Mouse (Mus musculus): ENCODE results near the gene Ssh2.

Gene Ssh2

DNA sequence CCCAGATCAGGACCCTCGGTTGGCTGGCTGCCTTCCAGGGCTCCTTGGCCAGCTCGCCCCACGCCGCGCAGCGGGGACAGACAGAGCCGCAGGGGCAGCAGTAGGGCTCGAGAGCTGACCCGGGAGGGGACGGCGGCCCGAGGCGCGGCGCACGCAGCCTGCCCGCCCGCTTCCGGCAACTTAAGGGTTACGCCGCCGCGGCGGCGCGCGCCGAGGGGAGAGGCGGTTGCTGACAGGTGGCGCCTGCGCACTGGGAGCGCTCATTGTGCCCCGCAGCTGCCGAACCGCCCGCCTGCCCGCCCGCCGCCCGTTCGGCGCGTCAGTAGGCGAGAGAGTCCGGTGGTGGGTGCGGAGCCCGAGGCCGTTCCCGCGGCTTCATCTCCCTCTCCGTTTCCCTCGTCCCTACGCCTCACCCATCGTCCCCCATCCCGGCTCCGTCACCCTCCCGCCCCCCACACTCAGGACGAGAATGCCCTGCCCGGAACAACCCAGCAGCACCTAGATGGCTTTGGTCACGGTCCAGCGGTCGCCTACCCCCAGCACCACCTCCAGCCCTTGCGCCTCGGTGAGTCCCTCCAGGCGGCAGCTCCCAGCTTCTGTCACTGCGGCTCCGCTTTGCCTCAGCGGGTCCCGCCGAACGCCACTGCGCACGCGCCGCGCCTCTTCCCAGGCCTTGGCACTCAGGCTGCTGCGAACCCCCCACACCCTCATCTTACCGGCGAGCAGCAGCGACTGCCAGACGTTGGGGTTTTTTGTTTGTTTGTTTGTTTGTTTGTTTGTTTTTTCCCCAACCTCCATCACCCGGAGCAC, at the start of gene Ssh2:
TSS of gene Ssh2 (plus strand) at position 337 of the 810 bp plus-strand sequence.
- DNase-seq, result peak; percentile 85 to 88

- no peak for DNase-seq
These were observed 42.4 kb upstream of the Ssh2 start for GRCm38 (mm10) chr11:77173731-77174130.

DNA sequence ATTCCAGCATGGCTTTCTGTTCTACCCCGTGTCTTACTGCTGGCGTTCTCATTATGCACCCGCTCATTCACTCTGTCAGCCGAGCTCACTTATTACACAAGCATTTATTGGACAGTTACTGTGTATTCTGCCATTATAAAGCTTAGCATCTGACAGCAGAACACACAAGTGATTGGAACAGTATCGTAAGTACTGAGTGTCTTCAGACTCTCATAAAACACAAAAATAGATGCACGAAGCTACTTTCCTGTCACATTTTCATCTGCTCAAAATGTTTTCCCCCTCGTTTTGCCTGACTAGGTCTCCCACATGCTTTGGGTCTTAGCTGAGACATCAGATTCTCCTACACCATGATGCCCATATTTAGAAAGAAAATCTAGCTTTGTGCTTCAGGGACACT, 41.6 kb upstream of the Ssh2 start:
- DNase-seq, result no peak

DNA sequence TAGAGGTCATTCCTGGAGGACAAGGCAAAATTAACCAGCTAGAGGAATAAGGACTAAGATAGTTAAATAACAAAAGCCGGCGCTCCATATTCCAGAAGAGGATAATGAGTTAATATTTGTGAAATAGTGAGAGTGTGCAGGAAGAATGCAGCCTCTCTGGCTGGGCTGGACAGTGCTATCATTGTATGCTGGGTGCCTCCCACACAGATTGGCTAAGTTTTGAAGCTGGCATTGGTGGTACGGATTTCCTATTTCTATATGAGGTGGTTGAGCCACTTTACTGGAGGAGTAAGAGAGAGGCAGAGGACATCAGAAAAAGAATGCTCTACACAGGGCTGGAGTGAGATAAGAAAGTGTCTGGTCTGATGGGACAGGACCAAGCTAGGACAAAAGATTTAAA, 36.3 kb upstream of the Ssh2 start:
- DNase-seq, result no peak

DNA sequence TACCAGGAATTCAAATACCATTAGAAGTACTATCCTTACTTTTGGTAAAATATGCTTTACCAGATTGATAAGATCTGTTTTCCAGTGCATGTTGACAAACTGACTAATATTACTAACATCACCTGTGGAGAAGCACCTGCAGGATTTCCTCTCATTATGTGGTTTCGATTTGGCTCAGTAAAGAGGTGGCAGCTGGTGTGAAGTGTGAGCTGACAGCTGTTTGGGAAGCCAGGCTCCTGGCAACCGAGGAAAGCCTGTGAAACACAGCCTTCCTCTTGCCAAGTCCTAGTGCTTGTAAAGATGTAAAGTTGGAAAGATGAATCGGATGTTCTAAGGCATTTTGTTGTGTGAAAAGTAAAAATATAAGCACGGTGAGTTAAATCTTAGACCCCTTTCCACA, 35.2 kb upstream of the Ssh2 start:
- DNase-seq, result peak; percentile 9 to 47

DNA sequence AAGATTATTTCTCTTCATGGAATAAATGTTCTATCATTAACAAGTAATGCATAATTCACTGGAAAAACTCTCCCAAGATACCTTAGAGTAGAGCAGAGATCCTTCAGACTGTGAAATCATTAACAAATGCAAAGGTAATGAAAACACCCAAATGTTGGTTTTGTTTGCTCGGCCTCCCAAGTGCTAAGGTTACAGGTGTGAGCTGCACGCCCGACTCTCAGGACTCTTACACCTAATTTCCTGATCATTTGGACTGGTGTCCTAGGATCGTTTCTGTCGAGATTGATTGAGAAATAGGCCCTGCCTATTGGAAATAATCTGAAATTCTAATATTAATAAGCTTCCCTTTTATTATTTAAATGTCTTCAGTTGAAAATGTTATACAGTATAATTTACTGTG, 34.6 kb upstream of the Ssh2 start:
- DNase-seq, result no peak

DNA sequence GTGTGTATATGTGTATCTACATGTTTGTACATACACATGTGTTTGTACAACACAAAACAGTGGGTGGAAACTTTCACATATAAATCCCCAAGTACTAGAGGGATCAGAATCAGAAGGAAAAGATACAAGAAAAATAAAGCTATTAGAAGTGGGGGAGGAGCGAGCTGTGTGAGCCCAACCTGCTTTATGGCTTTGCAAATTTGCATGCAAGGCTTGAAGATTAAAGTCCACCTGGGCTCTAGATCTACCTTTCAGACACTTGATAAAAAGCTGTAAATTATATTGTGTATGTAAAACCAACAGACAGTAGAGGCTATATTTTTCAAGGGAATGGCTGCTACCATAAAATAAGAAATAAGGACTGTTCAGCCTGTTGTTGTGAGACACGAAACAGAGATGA, 34.0 kb upstream of the Ssh2 start:
- DNase-seq, result no peak

DNA sequence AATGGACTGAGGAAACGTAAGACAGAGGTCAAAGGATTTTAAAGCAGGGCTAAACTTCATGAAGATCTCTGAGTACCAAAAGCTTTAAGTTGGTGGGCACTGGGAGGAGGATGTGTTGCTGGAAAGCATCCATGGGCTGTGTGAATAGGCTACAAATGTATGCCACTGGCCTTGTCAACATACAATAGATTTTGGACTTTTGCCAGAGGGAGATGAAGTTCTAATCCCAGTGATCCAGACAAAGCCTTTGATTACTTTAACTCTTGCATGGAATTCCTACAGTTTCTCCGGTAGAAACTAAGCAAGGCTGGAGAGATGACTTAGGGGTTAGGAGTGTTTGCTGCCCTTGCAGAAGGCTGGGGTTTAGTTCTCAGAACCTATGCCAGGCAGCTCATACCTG, 33.5 kb upstream of the Ssh2 start:
- DNase-seq, result no peak

DNA sequence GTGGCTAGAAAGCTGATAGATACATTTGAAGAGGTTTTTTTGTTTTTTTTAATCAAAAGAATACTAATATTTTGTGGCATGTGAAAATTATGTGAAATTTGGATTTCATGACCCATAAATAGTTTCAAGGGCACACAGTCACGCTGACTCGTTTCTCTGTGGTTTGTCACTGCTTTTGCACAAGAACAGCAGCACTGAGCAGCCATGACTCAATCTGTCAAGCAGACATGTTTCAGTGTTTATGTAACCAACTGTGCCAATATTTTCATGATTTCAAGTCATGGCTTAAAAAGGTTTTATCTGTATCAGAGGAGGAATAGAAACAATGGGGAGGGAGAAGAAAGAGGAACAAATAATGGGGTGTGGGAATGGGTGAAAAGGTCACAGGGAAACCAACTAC, 31.2 kb upstream of the Ssh2 start:
- no peak for DNase-seq

DNA sequence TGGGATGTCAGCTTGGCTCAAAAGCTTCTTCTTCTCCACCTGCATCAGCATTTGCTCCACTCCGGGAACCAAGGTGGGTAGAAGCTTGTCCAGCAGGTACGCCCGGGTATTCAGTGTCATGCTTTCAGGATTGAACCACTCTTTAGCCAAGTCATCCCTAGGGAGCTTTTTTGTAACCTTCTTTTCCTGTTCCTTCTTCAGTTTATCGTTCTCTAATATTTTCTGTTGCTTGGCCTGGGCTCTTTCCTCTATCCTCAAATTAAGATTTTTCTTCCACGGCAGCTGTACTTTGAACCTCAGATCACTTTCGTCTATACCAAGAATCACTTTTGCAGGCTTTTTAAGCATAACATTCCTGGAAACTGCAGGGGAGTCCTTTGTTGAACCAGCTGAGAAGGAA, 27.2 kb upstream of the Ssh2 start, which contains the start of gene Efcab5:
TSS of gene Efcab5 (minus strand) at position 101 of the 400 bp plus-strand sequence.
- no peak for DNase-seq

DNA sequence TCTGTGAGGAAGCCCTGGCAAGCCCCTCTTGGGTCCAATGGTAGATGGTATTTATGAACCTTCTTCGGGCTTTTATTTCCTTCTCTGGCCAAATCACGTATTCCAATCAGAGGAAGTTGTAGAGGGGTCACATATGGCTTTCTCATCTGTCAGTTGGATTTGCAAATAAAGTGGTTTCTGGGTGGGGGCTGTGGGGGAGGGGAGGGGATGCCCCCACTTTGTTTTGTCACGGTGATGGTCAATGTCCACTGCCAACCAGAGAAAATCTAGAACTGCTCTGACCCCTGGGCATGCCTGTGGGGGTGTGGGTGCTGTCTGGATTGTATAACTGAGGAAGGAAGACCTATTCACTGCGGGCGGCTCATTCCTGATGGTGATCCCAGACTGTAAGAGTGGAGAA, 22.7 kb upstream of the Ssh2 start:
- no peak for DNase-seq

- no peak for DNase-seq
These were observed 22.0 kb upstream of the Ssh2 start for GRCm38 (mm10) chr11:77193941-77194553.

GRCm38 (mm10) chr11:77194762-77195161, 21.3 kb upstream of the Ssh2 start:
- no peak for DNase-seq

- DNase-seq, result no peak
These were observed 20.6 kb upstream of the Ssh2 start for GRCm38 (mm10) chr11:77195360-77196109.

GRCm38 (mm10) chr11:77196181-77197143, 19.6 kb upstream of the Ssh2 start:
- DNase-seq, result no peak

DNA sequence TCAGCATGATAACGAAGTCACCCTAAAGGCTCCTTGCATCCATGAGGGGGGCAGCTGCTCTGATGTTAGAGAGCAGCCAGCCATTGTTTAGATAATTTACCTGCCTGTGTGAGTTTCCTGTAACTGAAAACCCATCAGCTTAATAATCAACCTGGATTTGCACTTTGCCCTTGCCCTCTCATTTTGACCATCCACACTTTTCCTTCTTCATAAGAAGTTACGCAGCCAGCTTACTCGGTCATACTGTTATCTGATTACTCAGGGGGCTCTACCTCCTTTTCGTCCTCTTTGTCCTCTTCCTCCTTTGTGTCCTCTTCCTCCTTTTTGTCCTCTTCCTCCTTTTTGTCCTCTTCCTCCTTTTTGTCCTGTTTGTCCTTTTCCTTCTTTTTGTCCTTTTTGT, 16.5 kb upstream of the Ssh2 start:
- DNase-seq, result no peak

DNA sequence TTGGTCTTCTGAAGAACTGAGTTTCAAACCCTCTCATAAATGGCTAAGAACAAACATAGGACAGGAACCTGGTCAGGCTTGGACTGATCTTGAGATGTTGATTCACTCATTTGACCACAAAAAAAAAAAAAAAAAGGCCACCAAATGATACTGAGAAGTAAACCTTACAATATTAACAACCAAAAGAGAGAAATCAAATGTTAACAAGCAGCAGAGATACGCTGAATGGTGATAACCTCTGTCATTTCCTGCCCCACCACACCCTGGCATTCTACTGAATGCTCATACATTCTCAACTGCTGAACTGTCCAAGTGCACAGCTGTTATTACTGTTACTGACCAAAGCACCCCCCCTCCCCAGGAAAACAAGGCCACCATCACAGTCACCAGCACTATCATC, 15.4 kb upstream of the Ssh2 start:
- DNase-seq, result no peak

GRCm38 (mm10) chr11:77214142-77214692, 1.9 kb upstream of the Ssh2 start:
- no peak for DNase-seq

DNA sequence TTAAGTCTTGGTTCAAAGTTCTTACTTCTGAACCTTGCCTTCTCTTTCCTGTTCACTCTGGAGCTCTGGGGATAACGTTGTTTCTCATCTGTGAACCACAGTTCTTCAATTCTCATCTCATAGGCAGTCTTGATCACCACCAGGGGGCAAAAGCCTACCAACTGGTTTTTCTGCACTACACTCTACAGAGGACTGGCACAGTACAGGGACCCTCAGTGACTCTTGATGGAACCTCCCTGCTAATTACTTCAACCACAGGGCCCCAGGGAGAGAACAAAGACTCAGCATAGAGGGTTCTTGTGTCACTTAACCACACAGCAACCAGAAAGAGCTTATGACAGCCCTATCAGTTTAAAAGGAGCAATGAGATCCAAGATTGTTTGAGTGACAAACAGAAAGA, 1.3 kb upstream of the Ssh2 start:
- DNase-seq, result peak; percentile 50 to 60

- DNase-seq, result no peak
These were observed 604 bp upstream of the Ssh2 start for GRCm38 (mm10) chr11:77215483-77215882.

- DNase-seq, result peak in 1 of 2 experiments; percentile 48
These were observed 659 bp downstream of the Ssh2 start for GRCm38 (mm10) chr11:77216761-77217130.

GRCm38 (mm10) chr11:77230765-77231164, 14.7 kb downstream of the Ssh2 start:
- DNase-seq, result no peak
